Mouse (Mus musculus) kidney, embryonic 16.5 days (tissue): ENCODE measurements around the gene Phf2. TPM values are rescaled to one million over a fixed set of nuclear protein-coding genes. Genes with fewer than 3 reads are reported as not detected.

Source experiments
- ATAC-seq: fragments of 200-750 bp; cut with Nextera tagmentation; 2 replicates; pipeline ENCODE4 v1.8.0; 2017; ENCODE audit warnings: moderate TSS enrichment; ENCODE audit not compliant: low FRiP score, low TSS enrichment
- H3K27ac ChIP-seq: fragments of 300-500 bp; sonication (generic); 2 replicates; pipeline ENCODE4 v1.5.1; 2014; ENCODE audit warnings: low read length
- H3K27me3 ChIP-seq: fragments of 300-500 bp; sonication (generic); 2 replicates; pipeline ENCODE4 v1.6.1; 2014; ENCODE audit warnings: low read length, control low read depth, mixed read lengths; ENCODE audit not compliant: insufficient read depth
- H3K36me3 ChIP-seq: fragments of 300-500 bp; sonication (generic); 2 replicates; pipeline ENCODE4 v1.6.1; 2014; ENCODE audit warnings: low read length, control low read depth, mixed read lengths; ENCODE audit not compliant: insufficient read depth
- H3K4me1 ChIP-seq: fragments of 300-500 bp; sonication (generic); 2 replicates; pipeline ENCODE4 v1.6.1; 2014; ENCODE audit warnings: low read length, control low read depth, mixed read lengths; ENCODE audit not compliant: insufficient read depth
- H3K4me2 ChIP-seq: fragments of 300-500 bp; sonication (generic); replicated peaks from 2 replicates; pipeline ENCODE4 v1.6.1; 2014; ENCODE audit warnings: low read depth, low read length
- H3K4me3 ChIP-seq: fragments of 300-500 bp; sonication (generic); 2 replicates; pipeline ENCODE4 v1.5.1; 2014; ENCODE audit warnings: mild to moderate bottlenecking, low read length
- H3K9ac ChIP-seq: fragments of 300-500 bp; sonication (generic); replicated peaks from 2 replicates; pipeline ENCODE4 v1.6.1; 2014; ENCODE audit warnings: low read length
- H3K9me3 ChIP-seq: fragments of 300-500 bp; sonication (generic); 2 replicates; pipeline ENCODE4 v1.6.1; 2016; ENCODE audit warnings: low read length, control low read depth
- WGBS: fragments of 180-500 bp; shearing (Covaris S2); extraction: QIAGEN DNeasy Blood & Tissue Kit; methylation state at CpG from one replicate; pipeline ENCODE4 v1.1.7; 2014; 5-methylcytosine and 5-hydroxymethylcytosine counted together
- polyA plus RNA-seq: library from polyadenylated mRNA; unstranded; fragments of >200 nt; fragmentation: Nextera tagmentation; extraction: Ambion mirVana; gene quantifications from 2 replicates; pipeline ENCODE4 v1.2.1, GENCODE M21; 2015

Phf2 gene
- polyA plus RNA-seq, 1 experiment from 2014 or later = 7.0 TPM

DNA sequence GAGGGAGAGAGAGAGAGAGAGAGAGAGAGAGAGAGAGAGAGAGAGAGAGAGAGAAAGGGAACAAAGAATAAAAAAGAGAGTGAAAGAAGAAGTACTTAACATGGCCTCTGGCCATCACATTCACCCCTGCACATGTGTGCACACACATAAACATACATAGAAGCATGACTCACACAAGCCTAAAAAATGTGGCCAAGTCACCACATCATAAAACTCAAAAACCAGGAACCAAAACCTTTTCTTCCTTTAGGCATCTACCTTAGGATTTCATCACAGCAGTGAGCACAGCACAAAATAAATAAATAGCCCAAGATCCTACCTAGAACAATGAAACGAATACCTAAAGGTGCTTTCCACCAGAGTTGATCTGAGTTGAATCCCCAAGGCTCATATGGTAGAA lies 9.0 kb downstream of the Phf2 start:
- no peak overlapping the region for H3K4me3 ChIP-seq
- no peak overlapping the region for H3K9ac ChIP-seq
- no peaks in the 10 kb centered on the region for H3K9me3 ChIP-seq
- H3K27me3 ChIP-seq = no peaks in the 10 kb centered on the region
- no peak for ATAC-seq
- 89% methylated on average over 1 of the region's 1 CpGs for WGBS
- H3K4me2 ChIP-seq = no peak overlapping the region
- peaks cover 20% of the 10 kb centered on the region for H3K4me1 ChIP-seq
- no peaks in the 10 kb centered on the region for H3K36me3 ChIP-seq
- H3K27ac ChIP-seq = no peak overlapping the region

- H3K4me3 ChIP-seq = no peak overlapping the region
- peaks cover 20% of the 10 kb centered on the region for H3K4me1 ChIP-seq
- 0 out of 2 replicates have a peak, but pooled peaks have one; percentile 24 for ATAC-seq
- no peak overlapping the region for H3K9ac ChIP-seq
- no peaks in the 10 kb centered on the region for H3K36me3 ChIP-seq
- 48% methylated on average over 4 of the region's 4 CpGs for WGBS
- no peak overlapping the region for H3K27ac ChIP-seq
- no peak overlapping the region for H3K4me2 ChIP-seq
- no peaks in the 10 kb centered on the region for H3K9me3 ChIP-seq
- no peaks in the 10 kb centered on the region for H3K27me3 ChIP-seq
Observed at GRCm38 (mm10) chr13:48858779-48859178, 12.1 kb downstream of the Phf2 start.

DNA sequence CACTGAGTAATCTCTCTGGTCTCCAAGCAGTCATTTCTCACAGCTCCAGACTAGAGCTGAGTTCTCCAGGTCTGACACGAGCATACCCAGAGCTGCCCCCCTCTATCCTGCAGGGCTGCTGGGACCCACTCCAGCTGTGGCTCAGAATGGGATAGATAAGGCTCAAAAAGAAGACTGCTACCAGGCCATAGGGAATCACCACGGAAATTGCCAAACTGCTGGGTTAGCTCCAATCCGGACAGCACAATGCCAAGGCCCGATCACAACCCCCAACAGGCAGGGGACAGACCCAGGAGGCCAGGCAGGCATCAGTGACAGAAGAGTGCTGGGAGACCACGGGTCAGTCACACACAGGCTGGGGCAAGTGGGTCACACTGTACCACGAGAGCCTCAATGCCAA lies 12.9 kb downstream of the Phf2 start:
- Histone ChIP-seq H3K36me3 (no peaks in the 10 kb centered on the region), H3K4me2 (no peak overlapping the region), H3K27me3 (no peaks in the 10 kb centered on the region), H3K9ac (no peak overlapping the region), H3K27ac (no peak overlapping the region), H3K9me3 (no peaks in the 10 kb centered on the region), H3K4me3 (no peak overlapping the region), H3K4me1 (peaks cover 20% of the 10 kb centered on the region)
- ATAC-seq = no peak
- WGBS = 59% methylated on average over 6 of the region's 6 CpGs

- WGBS = 40% methylated on average over 7 of the region's 7 CpGs
- Histone ChIP-seq H3K4me2 (no peak overlapping the region), H3K9me3 (no peaks in the 10 kb centered on the region), H3K4me3 (no peak overlapping the region), H3K4me1 (peaks cover 20% of the 10 kb centered on the region), H3K9ac (no peak overlapping the region), H3K27ac (no peak overlapping the region), H3K36me3 (no peaks in the 10 kb centered on the region), H3K27me3 (no peaks in the 10 kb centered on the region)
- ATAC-seq = peak; percentile 43; the same call in 1 of the 2 replicates
Observed at GRCm38 (mm10) chr13:48857246-48857932, 13.5 kb downstream of the Phf2 start.

DNA sequence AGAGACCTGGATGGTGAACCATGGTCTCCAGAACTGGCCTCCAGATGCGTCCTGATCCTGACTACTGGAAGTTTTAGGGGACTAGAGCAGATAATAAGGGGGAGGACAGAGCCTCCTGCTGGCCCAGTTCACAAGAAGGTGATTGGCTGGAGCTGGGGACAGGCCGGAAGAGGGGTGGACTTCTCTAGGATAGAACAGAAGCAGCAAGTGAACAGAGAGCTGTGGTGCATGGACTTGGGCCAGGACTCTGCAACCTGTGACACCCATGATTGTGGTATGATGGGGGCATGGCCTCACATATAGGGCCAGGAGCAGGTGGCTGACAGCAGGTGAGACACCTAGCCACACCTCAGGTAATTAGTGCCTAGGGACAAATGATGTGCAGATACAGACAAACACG lies 17.0 kb downstream of the Phf2 start:
- H3K9ac ChIP-seq = no peak overlapping the region
- H3K27me3 ChIP-seq = no peaks in the 10 kb centered on the region
- no peak overlapping the region for H3K27ac ChIP-seq
- H3K4me2 ChIP-seq = no peak overlapping the region
- H3K4me3 ChIP-seq = no peak overlapping the region
- ATAC-seq = no peak
- 72% methylated on average over 3 of the region's 3 CpGs for WGBS
- no peaks in the 10 kb centered on the region for H3K36me3 ChIP-seq
- H3K9me3 ChIP-seq = no peaks in the 10 kb centered on the region
- peaks cover 29% of the 10 kb centered on the region for H3K4me1 ChIP-seq

DNA sequence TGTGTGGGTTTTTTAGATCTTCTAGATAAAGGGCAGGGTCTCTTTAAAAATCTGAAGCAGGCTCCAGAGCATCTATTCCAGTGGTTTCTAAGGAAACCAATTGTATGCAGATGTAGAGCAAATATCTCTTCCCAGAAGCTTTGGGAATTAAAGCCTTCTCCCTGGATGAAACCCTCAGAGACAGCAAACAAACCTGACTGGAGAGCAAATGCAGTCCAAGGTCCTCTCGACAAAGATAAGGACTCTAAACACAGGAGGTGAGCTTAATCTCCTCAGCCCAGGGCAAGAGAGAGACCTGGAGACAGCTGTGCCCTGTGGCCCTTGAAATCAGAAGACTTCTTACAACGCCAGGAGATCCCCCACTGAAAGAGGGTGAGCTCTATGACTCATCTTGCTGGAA lies 17.4 kb downstream of the Phf2 start:
- Histone ChIP-seq H3K36me3 (no peaks in the 10 kb centered on the region), H3K27ac (no peak overlapping the region), H3K4me3 (no peak overlapping the region), H3K4me1 (peaks cover 24% of the 10 kb centered on the region), H3K4me2 (no peak overlapping the region), H3K9ac (no peak overlapping the region), H3K27me3 (no peaks in the 10 kb centered on the region), H3K9me3 (no peaks in the 10 kb centered on the region)
- 22% methylated on average over 2 of the region's 2 CpGs for WGBS
- ATAC-seq = no peak

DNA sequence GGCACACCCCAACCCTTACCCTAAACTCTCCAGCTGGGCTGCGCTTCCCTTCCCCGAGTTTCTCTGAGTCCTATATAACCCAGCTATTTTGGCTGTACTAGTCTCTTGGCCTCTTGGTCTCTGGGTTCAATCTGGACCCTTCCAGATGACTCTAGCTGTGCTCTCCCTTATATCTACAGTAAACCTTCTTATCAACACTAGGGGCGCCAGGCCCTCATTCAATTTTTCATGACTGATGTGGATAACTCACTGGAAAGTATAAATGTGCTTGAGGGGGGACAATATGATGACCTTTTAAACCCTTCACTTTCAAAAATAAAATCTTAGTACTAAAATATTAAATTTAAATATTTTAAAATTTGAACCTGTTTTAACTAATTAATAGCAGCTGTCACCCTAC lies 18.1 kb downstream of the Phf2 start:
- no peak overlapping the region for H3K4me2 ChIP-seq
- no peak for ATAC-seq
- H3K9ac ChIP-seq = no peak overlapping the region
- peaks cover 19% of the 10 kb centered on the region for H3K4me1 ChIP-seq
- no peak overlapping the region for H3K4me3 ChIP-seq
- H3K27me3 ChIP-seq = no peaks in the 10 kb centered on the region
- no peaks in the 10 kb centered on the region for H3K9me3 ChIP-seq
- no peak overlapping the region for H3K27ac ChIP-seq
- 64% methylated on average over 3 of the region's 3 CpGs for WGBS
- no peaks in the 10 kb centered on the region for H3K36me3 ChIP-seq

DNA sequence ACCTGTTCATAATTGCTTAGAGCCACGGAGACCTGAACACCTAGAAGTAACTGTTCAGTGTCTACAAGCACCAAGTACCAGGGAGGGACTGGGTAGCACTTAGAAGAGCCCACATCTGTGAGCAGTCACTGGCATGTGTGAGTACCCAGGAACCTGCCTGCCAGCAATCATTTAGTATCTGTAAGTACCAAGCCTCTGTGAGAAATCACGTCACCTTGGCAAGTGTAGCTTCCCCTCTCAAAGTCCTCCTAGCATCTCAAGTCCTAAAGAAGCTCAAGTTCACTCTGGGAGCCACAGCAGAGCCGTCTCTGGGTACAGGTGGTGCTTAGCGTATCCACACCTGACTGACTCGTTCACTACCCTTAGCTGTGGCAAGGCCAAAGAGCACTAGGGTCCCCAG lies 19.2 kb downstream of the Phf2 start:
- H3K9ac ChIP-seq = no peak overlapping the region
- H3K4me1 ChIP-seq = peaks cover 12% of the 10 kb centered on the region
- no peaks in the 10 kb centered on the region for H3K36me3 ChIP-seq
- no peaks in the 10 kb centered on the region for H3K27me3 ChIP-seq
- WGBS = 87% methylated on average over 5 of the region's 5 CpGs
- no peaks in the 10 kb centered on the region for H3K9me3 ChIP-seq
- no peak overlapping the region for H3K4me2 ChIP-seq
- no peak for ATAC-seq
- no peak overlapping the region for H3K27ac ChIP-seq
- no peak overlapping the region for H3K4me3 ChIP-seq

- Histone ChIP-seq H3K9ac (no peak overlapping the region), H3K4me1 (peaks cover 12% of the 10 kb centered on the region), H3K9me3 (no peaks in the 10 kb centered on the region), H3K36me3 (no peaks in the 10 kb centered on the region), H3K4me3 (no peak overlapping the region), H3K27me3 (no peaks in the 10 kb centered on the region), H3K27ac (no peak overlapping the region), H3K4me2 (no peak overlapping the region)
- 85% methylated on average over 8 of the region's 8 CpGs for WGBS
- ATAC-seq = no peak
Observed at GRCm38 (mm10) chr13:48850771-48851170, 20.1 kb downstream of the Phf2 start.

GRCm38 (mm10) chr13:48850326-48850725 lies 20.6 kb downstream of the Phf2 start:
- H3K27me3 ChIP-seq = no peaks in the 10 kb centered on the region
- H3K4me2 ChIP-seq = no peak overlapping the region
- peaks cover 12% of the 10 kb centered on the region for H3K4me1 ChIP-seq
- H3K27ac ChIP-seq = no peak overlapping the region
- no peak for ATAC-seq
- no peaks in the 10 kb centered on the region for H3K36me3 ChIP-seq
- no peaks in the 10 kb centered on the region for H3K9me3 ChIP-seq
- no peak overlapping the region for H3K9ac ChIP-seq
- H3K4me3 ChIP-seq = no peak overlapping the region
- 64% methylated on average over 2 of the region's 2 CpGs for WGBS
